In genomic region chr6:99785212-99785611, GRCm38 (mm10) we compare ENCODE assay signal across 15 mouse cellular contexts. TPM values are rescaled to one million over a fixed set of nuclear protein-coding genes. Genes with fewer than 3 reads are reported as not detected.
DNase-seq lines count a peak whose midpoint lies in the region; ATAC-seq and TF ChIP-seq lines count a peak whose summit lies in the region.
"Had no signal": no experiment of that assay in that cellular context is flagged by ENCODE, and none has a peak within 500 bp of the region (broad histone marks: within the 10 kb centered on the region; RNA-seq: fewer than 3 reads in every experiment).

No protein-coding gene starts in this region.

- H3K4me1 ChIP-seq in lung, postnatal 0 days (ENCODE audit: insufficient read depth, low read depth, low read length), result no peaks in the 10 kb centered on the region
- H3K4me1 ChIP-seq: hindbrain, embryonic 12.5 days had no signal

- H3K27ac ChIP-seq in lung, postnatal 0 days (ENCODE audit: low read length), result no peak overlapping the region
- H3K27ac ChIP-seq: heart, adult 2 months; hindbrain, embryonic 12.5 days had no signal

- H3K27me3 ChIP-seq in lung, postnatal 0 days (replicated peaks; ENCODE audit: insufficient read depth, low read length), result no peaks in the 10 kb centered on the region

- no peak for TF ChIP-seq EP300 in lung, postnatal 0 days (IDR thresholded peaks at IDR 0.05)

- H3K4me3 ChIP-seq in lung, postnatal 0 days (ENCODE audit: low read depth, low read length), result no peak overlapping the region
- H3K4me3 ChIP-seq: heart, adult 2 months; hindbrain, embryonic 12.5 days; myocyte had no signal

- no peak for TF ChIP-seq CTCF in lung, postnatal 0 days (IDR thresholded peaks at IDR 0.05)

- WGBS in lung, postnatal 0 days, result 65% methylated on average over 6 of the region's 6 CpGs

- no peak for ATAC-seq in lung, postnatal 0 days
- peak; percentile 36 for ATAC-seq in activated CD4-positive, CD25-positive, alpha-beta regulatory T cell, adult 4 months
- ATAC-seq in hematopoietic stem cell, adult 5-6 weeks (replicated peaks in 1 of 2; ENCODE audit: insufficient read depth in 1 of 2, low FRiP score in 2 of 2, low TSS enrichment in 1 of 2, low read depth in 1 of 2, poor library complexity in 2 of 2, severe bottlenecking in 2 of 2), result peak; percentile 95 to 99
- ATAC-seq in erythroblast, adult 5-6 weeks (replicated peaks; ENCODE audit: low FRiP score, poor library complexity, severe bottlenecking), result no peak

- H3K9me3 ChIP-seq in lung, postnatal 0 days (ENCODE audit: low read length), result no peaks in the 10 kb centered on the region
- H3K9me3 ChIP-seq: hindbrain, embryonic 12.5 days had no signal

- no peaks in the 10 kb centered on the region for H3K36me3 ChIP-seq in lung, postnatal 0 days (ENCODE audit: insufficient read depth, low read length)
- H3K36me3 ChIP-seq: hindbrain, embryonic 12.5 days had no signal

- no peak overlapping the region for H3K4me2 ChIP-seq in lung, postnatal 0 days (replicated peaks; ENCODE audit: low read depth, low read length)
- H3K4me2 ChIP-seq: hindbrain, embryonic 12.5 days; lung, embryonic 14.5 days had no signal

- no peak overlapping the region for H3K9ac ChIP-seq in lung, postnatal 0 days (replicated peaks; ENCODE audit: low read depth)
- H3K9ac ChIP-seq: hindbrain, embryonic 12.5 days; lung, embryonic 14.5 days had no signal

- peak; percentile 39 for DNase-seq in lung, postnatal 0 days (ENCODE audit: low spot score)
- no peak for DNase-seq in lung, postnatal 10 days
- DNase-seq in skeletal muscle tissue, adult 2 months (ENCODE audit: low read depth, low spot score), result peak; percentile 21
- no peak for DNase-seq in urinary bladder, postnatal 14 days (ENCODE audit: low spot score)
- DNase-seq: cerebellum, postnatal 10 days; heart, adult 2 months; kidney, adult 11 months; left cerebral cortex, postnatal 4 days; lung, embryonic 14.5 days; spleen, adult 18-20 months had no signal

RNA-seq across cellular contexts. Expression of gene Prok2, which starts 59.0 kb away (rescaled TPM):
- polyA plus RNA-seq in lung, postnatal 0 days (2015; fragmentation: Nextera tagmentation; extraction: Ambion mirVana), result 0.39 and 0.42 TPM in 2 replicates
- not detected for polyA plus RNA-seq in activated CD4-positive, CD25-positive, alpha-beta regulatory T cell, adult 4 months (2017; shearing (Covaris generic))
- total RNA-seq in hematopoietic stem cell, adult 5-6 weeks (2017), result 0.69 TPM in 1 of 2 replicates, not detected in the other
- total RNA-seq in erythroblast, adult 5-6 weeks (2015; ENCODE audit: low replicate concordance), result 2.1 TPM in 1 of 2 replicates, not detected in the other
- total RNA-seq in erythroblast, adult 5-6 weeks (2017; ENCODE audit: low replicate concordance), result 2.1 TPM in 1 of 2 replicates, not detected in the other
- total RNA-seq: heart, adult 2 months had no signal
- polyA plus RNA-seq: heart, adult 2 months; myocyte had no signal

Comparison
In these comparisons a context has a peak if more than half of its experiments do, and no peak if none do; other contexts are left out.
1. DNase-seq: peak in lung, postnatal 0 days (single experiment) and skeletal muscle tissue, adult 2 months (single experiment); none in lung, postnatal 10 days (single experiment) and urinary bladder, postnatal 14 days (single experiment).
2. ATAC-seq: peak in activated CD4-positive, CD25-positive, alpha-beta regulatory T cell, adult 4 months (single experiment) and hematopoietic stem cell, adult 5-6 weeks (2 of 2); none in lung, postnatal 0 days (single experiment) and erythroblast, adult 5-6 weeks (single experiment).